Mouse (Mus musculus) ES-Bruce4 (cell line): Measurements from ENCODE around the gene Hadhb. TPM values are rescaled to one million over a fixed set of nuclear protein-coding genes. Genes with fewer than 3 reads are reported as not detected.

Experiments used
- H3K27ac ChIP-seq: 2 replicates; pipeline ENCODE4 v1.5.1; 2012; ENCODE audit warnings: low read length, inconsistent platforms; ENCODE audit not compliant: insufficient read depth
- H3K27me3 ChIP-seq: 2 replicates; pipeline ENCODE4 v1.6.1; 2012; ENCODE audit warnings: mild to moderate bottlenecking, low read length, inconsistent platforms; ENCODE audit not compliant: control insufficient read depth, poor library complexity, insufficient read depth, severe bottlenecking
- H3K36me3 ChIP-seq: 2 replicates; pipeline ENCODE4 v1.6.1; 2012; ENCODE audit warnings: inconsistent platforms, mild to moderate bottlenecking, low read length, moderate library complexity; ENCODE audit not compliant: control insufficient read depth, poor library complexity, insufficient read depth, severe bottlenecking
- H3K4me1 ChIP-seq: one replicate; pipeline ENCODE4 v1.8.1; 2011; ENCODE audit warnings: low read length; ENCODE audit not compliant: control insufficient read depth, insufficient read depth
- H3K4me3 ChIP-seq: 2 replicates; pipeline ENCODE4 v1.5.1; 2011; ENCODE audit warnings: low read depth, mild to moderate bottlenecking, low read length
- H3K9ac ChIP-seq: 2 replicates; pipeline ENCODE4 v1.6.1; 2012; ENCODE audit warnings: low read depth, mild to moderate bottlenecking, inconsistent platforms; ENCODE audit not compliant: poor library complexity, severe bottlenecking
- H3K9me3 ChIP-seq: replicated peaks from 2 replicates; pipeline ENCODE4 v1.6.1; 2012; ENCODE audit warnings: mild to moderate bottlenecking, low read length, inconsistent platforms; ENCODE audit not compliant: control insufficient read depth, poor library complexity, insufficient read depth, severe bottlenecking
- CTCF ChIP-seq: IDR thresholded peaks from one replicate; pipeline ENCODE4 v1.8.1; 2011; ENCODE audit warnings: low read depth, low read length
- EP300 ChIP-seq: IDR thresholded peaks from 2 replicates; pipeline ENCODE4 v1.6.1; 2011; ENCODE audit warnings: low read depth, low read length; ENCODE audit not compliant: insufficient read depth
- POLR2A ChIP-seq: IDR thresholded peaks from one replicate; pipeline ENCODE4 v1.8.1; 2011; ENCODE audit warnings: low read length; ENCODE audit not compliant: insufficient read depth
- polyA plus RNA-seq: library from polyadenylated mRNA; stranded (reverse); fragments of >200 nt; gene quantifications from 2 replicates; pipeline ENCODE4 v1.2.4, GENCODE M21; 2011; ENCODE audit warnings: low read depth; ENCODE audit not compliant: missing spikeins, insufficient read depth, insufficient read length

Hadhb gene
- polyA plus RNA-seq, 1 experiment: 44.7 TPM

DNA sequence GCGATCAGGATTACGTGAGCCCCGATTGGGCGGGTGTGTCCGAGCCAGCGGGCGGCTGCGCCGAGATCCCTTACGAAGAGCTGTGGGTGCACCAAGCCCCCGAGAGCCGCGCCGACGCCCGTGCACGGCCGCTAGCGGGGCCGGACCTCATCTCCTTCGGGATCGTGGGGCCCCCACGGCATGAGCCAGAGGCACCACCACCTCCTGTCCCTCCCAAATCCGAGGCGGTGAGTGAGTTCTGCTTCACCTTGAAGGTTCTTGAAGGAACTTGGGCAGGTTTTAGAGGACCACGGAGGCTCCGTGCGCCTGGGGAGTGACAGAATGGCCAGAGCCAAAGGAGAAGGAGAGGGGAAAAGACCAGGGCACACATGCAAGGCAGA is 40.3 kb upstream of the Hadhb start:
- Histone ChIP-seq H3K4me3 (peak overlapping the region; percentile 68), H3K36me3 (no peaks in the 10 kb centered on the region), H3K9ac (peak overlapping the region; percentile 51), H3K4me1 (no peaks in the 10 kb centered on the region), H3K27ac (no peak overlapping the region), H3K27me3 (no peaks in the 10 kb centered on the region), H3K9me3 (no peaks in the 10 kb centered on the region)
- TF ChIP-seq CTCF (no peak), EP300 (no peak), POLR2A (no peak)

DNA sequence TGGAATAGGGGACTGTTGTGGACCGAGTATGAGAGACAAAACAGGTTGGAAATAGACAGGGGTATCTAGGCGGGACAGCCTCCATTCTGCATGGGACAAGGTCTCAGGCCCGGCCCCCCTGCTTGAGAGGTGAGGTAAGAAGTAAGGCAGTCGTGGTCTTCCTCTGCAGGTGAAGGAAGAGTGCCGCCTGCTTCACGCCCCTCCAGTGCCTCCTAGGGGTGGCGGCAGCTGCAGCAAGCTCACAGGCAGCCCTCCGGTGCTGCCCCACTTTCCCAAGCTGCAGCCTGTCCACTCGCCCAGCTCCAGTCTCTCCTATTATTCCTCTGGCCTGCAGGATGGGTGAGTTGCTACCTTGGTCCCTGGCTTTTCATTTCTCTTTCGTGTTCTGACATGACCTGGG is 39.3 kb upstream of the Hadhb start:
- no peak overlapping the region; the same call in 1 of the 2 replicates for H3K4me3 ChIP-seq
- H3K4me1 ChIP-seq: no peaks in the 10 kb centered on the region
- no peaks in the 10 kb centered on the region for H3K36me3 ChIP-seq
- H3K27ac ChIP-seq: no peak overlapping the region
- H3K9ac ChIP-seq: no peak overlapping the region
- TF ChIP-seq EP300: no peak
- TF ChIP-seq CTCF: peak; percentile 64
- no peak for TF ChIP-seq POLR2A
- H3K9me3 ChIP-seq: no peaks in the 10 kb centered on the region
- H3K27me3 ChIP-seq: no peaks in the 10 kb centered on the region

DNA sequence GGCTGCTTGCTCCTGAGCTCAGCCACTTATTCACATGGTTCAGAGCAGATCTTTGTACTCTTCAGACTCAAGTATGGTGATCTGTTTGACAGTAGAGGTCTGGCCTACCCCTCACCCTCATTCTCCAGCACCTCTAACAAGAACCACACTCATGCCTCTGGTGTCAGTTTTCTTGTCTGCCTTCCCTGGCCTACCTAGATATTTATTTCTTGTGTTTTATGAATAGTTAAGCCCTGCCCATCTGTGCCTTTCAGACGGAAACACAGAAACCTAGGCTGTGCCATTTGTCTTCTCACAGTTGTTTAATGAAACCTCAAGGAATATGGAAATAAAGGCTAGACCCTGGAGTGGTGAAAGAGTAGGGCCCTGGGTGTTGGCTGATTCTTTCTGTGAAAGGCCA is 37.0 kb upstream of the Hadhb start:
- Histone ChIP-seq H3K4me3 (no peak overlapping the region), H3K27me3 (no peaks in the 10 kb centered on the region), H3K9ac (no peak overlapping the region), H3K27ac (no peak overlapping the region), H3K9me3 (no peaks in the 10 kb centered on the region), H3K4me1 (peaks cover 1% of the 10 kb centered on the region), H3K36me3 (no peaks in the 10 kb centered on the region)
- no peak for TF ChIP-seq EP300
- no peak for TF ChIP-seq CTCF
- no peak for TF ChIP-seq POLR2A

DNA sequence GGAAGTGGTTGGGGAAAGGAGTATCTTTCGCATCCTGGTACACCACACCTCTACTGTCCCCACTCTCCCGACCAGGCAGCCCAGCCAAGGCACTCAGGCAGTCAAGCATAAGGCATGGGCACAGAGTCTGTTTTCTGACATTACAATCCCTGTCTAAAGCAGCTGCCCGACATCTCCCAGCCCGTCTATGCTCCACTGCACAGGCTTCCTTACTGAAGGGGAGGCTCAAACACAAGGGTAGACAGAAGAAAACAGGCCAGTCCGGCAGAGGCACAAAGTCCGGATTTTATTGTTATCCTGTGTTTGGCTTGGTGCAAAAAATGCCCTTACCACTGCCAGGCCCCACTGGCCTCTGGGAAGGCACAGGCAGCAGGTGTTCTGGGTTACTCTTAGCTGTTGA is 35.9 kb upstream of the Hadhb start:
- TF ChIP-seq EP300 (no peak), CTCF (no peak), POLR2A (no peak)
- H3K9ac ChIP-seq: no peak overlapping the region
- H3K27ac ChIP-seq: no peak overlapping the region
- no peaks in the 10 kb centered on the region for H3K36me3 ChIP-seq
- no peaks in the 10 kb centered on the region for H3K27me3 ChIP-seq
- H3K9me3 ChIP-seq: no peaks in the 10 kb centered on the region
- peaks cover 1% of the 10 kb centered on the region for H3K4me1 ChIP-seq
- H3K4me3 ChIP-seq: no peak overlapping the region

DNA sequence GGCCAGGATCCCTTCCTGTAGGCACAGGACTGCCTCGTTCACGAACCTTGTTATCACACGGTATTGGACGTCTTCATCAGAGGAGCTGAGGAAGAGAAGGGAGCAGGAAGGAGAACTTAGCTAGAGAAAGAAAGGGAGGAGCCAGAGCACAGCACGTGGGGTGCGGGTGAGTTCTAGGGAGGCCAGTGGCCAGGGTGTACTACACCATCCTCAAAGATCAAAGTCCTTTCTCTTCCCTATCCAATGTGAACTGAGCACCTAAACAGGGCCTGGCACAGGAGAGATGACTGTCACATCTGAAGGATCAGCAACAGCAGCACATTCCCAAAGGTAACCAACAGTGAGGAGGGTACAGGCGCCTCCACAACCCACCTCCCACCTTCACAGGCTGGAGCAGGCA is 34.9 kb upstream of the Hadhb start:
- Histone ChIP-seq H3K9ac (no peak overlapping the region), H3K9me3 (no peaks in the 10 kb centered on the region), H3K4me1 (peaks cover 1% of the 10 kb centered on the region), H3K4me3 (no peak overlapping the region), H3K27me3 (no peaks in the 10 kb centered on the region), H3K27ac (no peak overlapping the region), H3K36me3 (no peaks in the 10 kb centered on the region)
- no peak for TF ChIP-seq EP300
- no peak for TF ChIP-seq POLR2A
- TF ChIP-seq CTCF: no peak

DNA sequence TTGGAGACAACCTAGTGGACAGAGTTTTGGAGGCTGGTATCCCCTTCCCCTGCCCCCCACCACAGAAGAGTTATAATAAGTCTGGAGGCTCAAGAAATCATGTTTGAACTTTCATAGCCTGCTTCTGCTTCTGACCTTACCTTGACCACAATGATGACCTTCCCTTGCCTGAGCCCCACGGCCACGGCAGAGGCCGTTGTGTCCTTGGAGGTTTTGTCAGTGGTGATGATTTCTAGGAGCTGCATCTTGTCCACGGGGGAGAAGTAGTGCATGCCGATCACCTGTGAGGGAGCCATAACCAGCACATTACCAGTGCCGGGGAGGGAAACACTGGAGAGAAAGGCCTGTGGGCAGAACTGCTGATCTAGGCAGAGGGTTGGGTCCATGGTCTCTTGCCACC is 32.6 kb upstream of the Hadhb start:
- Histone ChIP-seq H3K4me3 (no peak overlapping the region), H3K27ac (no peak overlapping the region), H3K9ac (no peak overlapping the region), H3K9me3 (no peaks in the 10 kb centered on the region), H3K36me3 (no peaks in the 10 kb centered on the region), H3K27me3 (no peaks in the 10 kb centered on the region), H3K4me1 (peaks cover 1% of the 10 kb centered on the region)
- TF ChIP-seq CTCF (no peak), EP300 (no peak), POLR2A (no peak)
